Mouse (Mus musculus): ENCODE measurements around the gene Acaca.

DNA sequence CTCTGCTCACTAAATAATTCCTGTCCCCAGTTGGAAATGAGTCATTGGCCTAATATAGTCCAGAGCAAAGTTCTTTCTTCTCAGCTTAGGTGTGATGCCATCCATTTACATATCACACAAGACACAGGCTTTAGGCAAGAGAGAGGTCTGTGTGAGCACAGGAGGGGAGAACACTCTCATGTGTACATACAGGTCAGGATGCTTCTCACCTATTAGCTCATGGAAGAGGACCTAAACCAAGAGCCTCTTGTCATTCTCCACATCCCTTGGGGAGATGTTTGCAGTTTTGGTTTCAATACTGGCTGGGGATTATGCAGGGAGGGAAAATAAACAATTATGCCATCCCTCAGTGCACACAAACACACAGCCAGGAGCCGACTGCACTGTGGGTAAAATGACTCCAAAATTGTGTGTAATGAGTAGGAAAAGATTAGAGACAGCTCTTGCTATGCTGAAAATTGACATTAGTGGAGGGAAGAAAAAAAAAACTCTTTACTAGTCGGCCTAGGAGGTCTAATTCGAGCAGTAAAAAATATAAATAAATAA, 246.6 kb downstream of the Acaca start:
- TF ChIP-seq CTCF (IDR thresholded peaks at IDR 0.05; ENCODE audit: insufficient read depth, low read length) (no peak), POLR2A (IDR thresholded peaks at IDR 0.05; ENCODE audit: borderline replicate concordance, extremely low read depth, low read depth, low read length) (no peak)
